Mouse (Mus musculus) stomach, postnatal 0 days (tissue): ENCODE results near the gene Foxg1.

ENCODE experiments used
- CTCF ChIP-seq: IDR thresholded peaks from 2 replicates; pipeline ENCODE4 v1.5.1; 2016; ENCODE audit warnings: antibody characterized with exemption, low read depth, mild to moderate bottlenecking, moderate library complexity
- EP300 ChIP-seq: optimal IDR thresholded peaks from 2 replicates; pipeline ENCODE3; 2016; ENCODE audit warnings: antibody characterized with exemption

GRCm38 (mm10) chr12:49393639-49394038 is 11.2 kb downstream of the Foxg1 start:
- TF ChIP-seq CTCF (no peak), EP300 (no peak)
